Mouse (Mus musculus) embryo, embryonic 9.5 days (tissue): ENCODE measurements around the gene Rbm17.

ENCODE experiments used
- DNase-seq: peaks from one replicate; pipeline ENCODE4 v3.0.0-alpha.2; 2017; ENCODE audit errors: extremely low spot score

Rbm17 gene

GRCm38 (mm10) chr2:11596690-11597089, 7.3 kb downstream of the Rbm17 start:
- no peak for DNase-seq

- no peak for DNase-seq
Measured at GRCm38 (mm10) chr2:11587996-11588395, 16.0 kb downstream of the Rbm17 start.

GRCm38 (mm10) chr2:11579399-11579798, 24.6 kb downstream of the Rbm17 start:
- DNase-seq: no peak

DNA sequence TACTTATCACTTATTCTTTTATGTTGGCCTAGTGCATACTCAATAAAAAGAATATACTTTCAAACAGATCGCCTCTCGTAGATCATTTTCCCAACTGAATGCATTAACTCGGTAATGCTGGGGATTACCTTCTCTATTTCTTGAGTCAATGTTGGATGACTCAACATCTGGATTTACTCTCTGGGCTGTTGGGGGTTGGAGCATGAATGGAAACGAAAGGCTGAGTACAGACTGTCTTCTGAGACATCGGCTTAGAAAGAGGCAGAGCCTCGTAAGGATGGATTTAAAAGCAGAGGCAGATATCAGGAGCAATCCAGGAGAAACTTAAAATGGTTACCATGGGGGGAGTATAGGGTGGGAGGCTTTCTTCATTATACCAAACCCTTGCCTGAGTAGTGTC, 25.8 kb downstream of the Rbm17 start:
- no peak for DNase-seq

GRCm38 (mm10) chr2:11573684-11574083, 30.3 kb downstream of the Rbm17 start:
- DNase-seq: no peak

GRCm38 (mm10) chr2:11571004-11571535, 32.9 kb downstream of the Rbm17 start:
- no peak for DNase-seq

DNA sequence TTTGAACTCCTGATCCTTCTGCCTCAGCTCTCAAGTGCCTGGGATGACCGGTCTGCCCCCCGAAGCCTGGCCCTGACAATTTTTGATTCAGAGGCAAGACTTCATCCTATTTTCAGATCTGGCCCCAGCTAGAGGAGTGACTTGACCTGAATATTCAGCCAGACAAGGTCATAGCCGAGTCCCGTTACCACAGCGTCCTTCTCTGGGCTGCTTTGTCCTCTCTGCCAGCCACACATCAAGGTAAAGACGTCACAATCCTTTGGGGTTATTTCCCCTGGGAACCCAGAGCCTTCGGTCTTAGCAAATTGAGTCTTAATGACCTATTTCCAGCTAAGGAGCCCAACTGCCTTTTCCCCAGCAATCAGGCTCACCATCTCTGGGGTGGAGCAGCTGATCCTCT, 35.5 kb downstream of the Rbm17 start:
- no peak for DNase-seq

- DNase-seq: peak; percentile 17
Measured at GRCm38 (mm10) chr2:11567781-11568362, 36.1 kb downstream of the Rbm17 start.

- no peak for DNase-seq
Measured at GRCm38 (mm10) chr2:11566898-11567297, 37.1 kb downstream of the Rbm17 start.

DNA sequence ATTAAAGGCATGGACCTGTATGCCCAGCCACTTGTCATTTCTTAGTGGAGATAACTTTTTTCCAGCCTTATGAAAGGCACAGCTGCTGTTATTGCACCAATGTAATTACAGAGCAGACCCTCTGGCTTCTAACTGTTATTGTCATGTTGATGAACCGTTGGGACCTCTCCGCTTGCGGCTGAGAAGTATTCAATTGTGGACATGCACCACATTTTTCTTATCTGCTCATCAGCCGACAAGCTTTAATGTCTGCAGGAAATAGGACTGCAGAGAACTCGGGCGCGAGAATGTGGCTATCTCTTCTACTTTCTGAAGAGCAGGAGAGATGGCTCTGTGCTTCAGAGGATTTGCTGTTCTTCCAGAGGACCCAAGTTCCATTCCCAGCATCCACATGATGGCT, 37.7 kb downstream of the Rbm17 start:
- no peak for DNase-seq

GRCm38 (mm10) chr2:11564768-11565167, 39.2 kb downstream of the Rbm17 start:
- DNase-seq: no peak

DNA sequence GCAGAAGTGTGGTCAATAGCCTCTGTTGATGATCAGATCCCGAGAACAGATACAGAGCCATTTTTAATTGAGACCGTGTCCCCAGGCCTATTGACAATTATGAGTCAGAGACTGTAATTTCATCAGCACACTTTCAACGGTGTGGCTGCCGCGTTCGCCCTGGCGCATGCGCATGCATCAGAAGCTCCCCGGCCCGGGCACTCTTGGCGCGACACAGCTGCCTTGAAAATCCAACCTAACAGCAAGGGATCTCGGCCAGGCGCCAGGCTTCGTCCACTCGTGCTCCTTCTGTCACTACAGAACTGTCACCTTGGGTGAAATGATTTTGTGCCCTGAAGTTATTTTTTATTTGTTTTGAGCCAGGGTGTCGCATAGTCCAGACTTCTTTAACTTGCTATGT, 40.7 kb downstream of the Rbm17 start:
- DNase-seq: no peak

GRCm38 (mm10) chr2:11558654-11559053, 45.3 kb downstream of the Rbm17 start:
- DNase-seq: no peak

DNA sequence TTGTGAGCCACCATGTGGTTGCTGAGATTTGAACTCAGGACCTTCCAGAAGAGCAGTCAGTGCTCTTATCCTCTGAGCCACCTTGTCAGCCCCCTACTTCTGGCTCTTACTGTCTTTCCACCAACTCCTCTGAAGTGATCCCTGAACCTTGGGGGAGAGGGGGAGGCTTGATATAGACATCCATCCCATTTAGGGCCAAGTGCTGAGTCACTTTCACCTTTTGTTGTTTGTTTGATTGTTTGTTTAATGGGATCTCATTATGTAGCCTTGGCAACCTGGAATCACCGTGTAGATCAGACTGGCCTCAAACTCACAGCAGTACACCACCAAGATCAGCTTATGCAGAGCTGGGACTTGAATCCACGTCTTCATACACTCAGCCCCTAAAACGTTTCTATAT, 46.7 kb downstream of the Rbm17 start:
- DNase-seq: no peak

- no peak for DNase-seq
Measured at GRCm38 (mm10) chr2:11555316-11555715, 48.6 kb downstream of the Rbm17 start.

DNA sequence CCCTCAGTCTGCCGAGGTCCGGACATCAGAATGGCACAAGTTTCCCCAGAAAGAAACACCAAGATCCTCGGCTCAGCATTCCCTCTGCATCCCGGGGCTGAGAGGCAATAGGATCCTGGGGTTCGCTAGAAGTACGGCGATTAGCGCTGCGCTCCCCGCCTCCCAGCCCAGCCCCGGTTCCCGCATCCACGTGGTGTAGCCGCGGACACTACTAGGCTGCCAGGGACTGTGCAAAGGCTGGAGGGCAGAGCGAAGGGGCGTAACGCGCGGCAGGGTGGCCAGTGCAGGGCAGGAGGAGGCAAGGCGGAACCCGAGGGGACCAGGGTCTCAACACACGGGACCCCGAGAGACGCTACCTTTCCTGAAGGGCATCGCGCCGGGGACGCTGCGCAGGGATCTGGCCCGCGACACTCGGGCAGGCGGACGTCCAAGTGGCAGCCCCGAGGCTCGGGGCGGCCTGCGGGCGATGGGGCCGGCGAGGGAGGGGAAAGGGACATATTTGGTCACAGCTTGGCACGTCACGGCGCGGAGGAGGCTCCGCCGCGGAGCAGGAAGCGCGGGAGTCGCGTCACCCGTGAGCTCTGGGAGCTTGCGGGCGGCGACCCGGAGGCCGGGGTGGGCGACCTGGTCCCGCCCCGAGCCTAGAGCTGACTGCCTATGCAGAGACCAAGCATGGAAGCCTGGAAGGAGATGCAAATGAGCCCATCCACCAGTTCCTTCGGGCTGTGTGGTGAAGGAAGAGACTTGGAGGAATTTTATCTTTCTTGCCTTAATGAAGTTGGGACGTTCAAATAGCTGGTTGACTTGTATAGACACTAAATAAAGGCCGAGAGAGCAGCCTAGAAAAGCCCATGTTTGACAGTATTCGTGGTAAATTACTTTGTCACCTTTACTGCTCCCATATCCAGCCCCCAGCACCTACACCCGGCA, 50.2 kb downstream of the Rbm17 start, which contains the start of gene Pfkfb3:
Gene Pfkfb3, minus strand, starts transcription at position 607 of the 930 bp plus-strand sequence.
- peak; percentile 63 for DNase-seq

GRCm38 (mm10) chr2:11552966-11553451, 50.9 kb downstream of the Rbm17 start:
- DNase-seq: no peak

DNA sequence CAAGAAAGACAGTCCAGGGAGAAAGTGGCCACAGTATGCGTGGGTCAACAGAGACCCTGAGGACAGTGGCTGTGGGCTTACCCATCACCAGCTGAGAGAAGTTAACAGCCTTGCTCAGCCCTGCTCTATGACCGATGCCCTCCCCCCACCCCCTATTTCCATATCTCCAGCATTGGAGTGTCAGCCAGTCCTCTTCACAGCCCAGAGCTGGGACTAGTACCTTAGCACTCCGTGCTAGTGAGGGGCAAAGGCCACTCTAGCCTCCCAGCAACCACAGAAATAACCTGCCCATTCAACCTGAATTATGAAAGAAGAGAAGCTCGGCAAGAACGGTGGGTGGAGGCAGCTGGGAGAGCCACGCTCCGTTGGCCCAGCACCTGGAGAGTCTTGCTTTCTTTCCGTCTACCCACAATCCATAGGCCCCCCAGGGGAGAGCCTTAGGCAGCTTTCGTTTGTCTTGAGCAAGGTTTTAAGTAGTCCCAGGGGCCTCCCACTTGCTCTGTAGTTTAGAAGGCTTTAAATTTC, 51.6 kb downstream of the Rbm17 start:
- DNase-seq: peak; percentile 5

DNA sequence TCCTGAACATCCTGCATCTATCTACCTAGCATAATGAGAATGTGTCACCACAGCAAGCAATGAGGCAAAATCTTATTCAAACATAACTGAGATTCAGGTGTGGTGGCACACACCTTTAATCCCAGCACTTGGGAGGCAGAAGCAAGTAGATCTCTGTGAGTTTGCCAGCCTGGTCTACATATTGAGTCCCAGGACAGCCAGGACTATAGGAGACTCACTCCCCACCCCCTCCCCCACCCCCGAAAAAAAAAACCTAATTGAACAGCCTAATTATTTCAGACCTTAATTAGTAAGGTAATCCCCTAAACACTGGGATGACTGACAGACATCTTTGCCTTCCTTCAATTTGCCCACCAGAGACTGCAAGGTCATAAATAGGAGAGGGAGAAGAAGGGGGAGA, 52.2 kb downstream of the Rbm17 start:
- DNase-seq: no peak

- no peak for DNase-seq
Measured at GRCm38 (mm10) chr2:11548508-11548907, 55.4 kb downstream of the Rbm17 start.

GRCm38 (mm10) chr2:11547609-11548008, 56.3 kb downstream of the Rbm17 start:
- no peak for DNase-seq

DNA sequence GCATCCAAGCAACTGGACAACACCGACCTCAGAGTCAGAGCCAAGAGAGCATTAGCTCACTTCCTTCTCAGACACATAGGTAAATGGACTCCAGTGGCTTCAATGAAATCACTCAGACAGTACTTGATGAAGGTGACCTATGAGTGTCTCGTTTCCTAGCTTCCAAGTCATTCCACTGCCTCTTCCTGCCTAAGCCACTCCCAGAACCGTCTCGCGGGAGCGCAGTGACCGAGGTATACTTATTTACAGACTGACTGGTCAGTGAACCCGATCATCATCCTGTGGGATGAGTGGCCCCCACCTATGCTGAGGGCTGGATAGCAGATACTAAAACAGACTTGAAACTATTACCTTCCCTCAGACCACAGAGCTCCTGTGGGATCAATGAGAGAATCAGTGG, 57.9 kb downstream of the Rbm17 start:
- DNase-seq: no peak
